Mouse (Mus musculus): ENCODE results near the gene Ptpn5.
A peak's percentile ranks its signal among the peaks of the same experiment; 100 is the strongest.

Ptpn5 gene

DNA sequence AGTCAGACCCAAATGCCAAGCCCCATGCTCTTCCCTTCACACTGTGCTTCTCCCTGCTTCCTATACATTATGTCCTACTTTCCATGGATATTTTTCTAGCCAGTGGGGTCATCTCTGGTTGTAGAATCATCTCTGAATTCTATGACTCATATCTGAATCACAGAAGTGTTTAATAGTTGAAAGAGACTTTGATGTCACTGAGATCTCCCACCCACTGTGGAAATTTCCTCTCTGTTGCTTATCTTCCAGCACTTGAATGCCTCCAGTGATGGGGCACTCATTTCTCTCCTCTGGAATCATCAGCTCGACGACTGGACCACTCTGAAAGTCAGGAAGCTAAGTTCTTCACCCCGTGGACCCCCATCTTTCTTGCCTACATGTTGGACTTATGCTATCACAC lies 22.4 kb downstream of the Ptpn5 start:
- DNase-seq (ENCODE audit: low spot score in 2 of 2), result no peak

DNA sequence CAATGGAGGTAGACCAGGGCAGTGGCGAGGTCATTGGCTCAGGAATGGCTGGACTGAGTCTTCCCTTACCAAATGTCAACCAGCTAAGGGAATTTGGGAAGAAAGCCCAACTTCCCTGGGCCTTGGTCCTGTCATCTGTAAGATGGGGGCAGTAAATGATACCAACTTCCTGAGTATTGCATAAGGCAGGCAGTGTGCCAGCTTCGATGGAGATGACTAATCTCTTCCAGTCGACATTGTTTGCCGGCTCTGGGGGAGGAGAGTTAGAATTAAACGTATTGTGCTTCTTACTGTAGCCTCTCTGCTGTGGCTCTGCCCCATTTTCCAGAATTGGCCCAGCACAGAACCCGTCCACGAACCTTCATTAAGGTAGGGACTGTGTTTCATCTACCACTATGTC lies 23.0 kb downstream of the Ptpn5 start:
- DNase-seq (ENCODE audit: low spot score in 2 of 2), result no peak

DNA sequence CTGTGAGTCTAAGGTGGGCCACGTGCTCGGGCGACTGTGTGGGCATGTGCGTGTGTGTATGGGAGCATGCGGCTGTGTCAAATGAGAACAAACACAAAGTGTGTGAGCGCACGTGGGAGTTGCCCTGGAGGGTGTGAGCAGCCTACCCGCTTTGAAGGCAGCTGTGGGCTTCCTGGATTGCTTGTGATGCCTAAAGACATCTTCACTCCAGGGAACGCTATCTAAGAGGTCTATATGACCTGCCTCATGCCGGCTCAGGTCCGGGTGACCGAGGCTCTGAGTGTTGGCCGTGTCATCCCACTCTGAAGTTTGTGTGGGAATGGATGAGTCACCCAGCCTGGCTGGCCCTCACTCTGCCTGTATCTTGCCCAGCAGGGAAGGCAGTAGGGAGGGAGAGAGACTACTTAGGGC lies 24.7 kb downstream of the Ptpn5 start:
- no peak for DNase-seq (ENCODE audit: low spot score in 2 of 2)

DNA sequence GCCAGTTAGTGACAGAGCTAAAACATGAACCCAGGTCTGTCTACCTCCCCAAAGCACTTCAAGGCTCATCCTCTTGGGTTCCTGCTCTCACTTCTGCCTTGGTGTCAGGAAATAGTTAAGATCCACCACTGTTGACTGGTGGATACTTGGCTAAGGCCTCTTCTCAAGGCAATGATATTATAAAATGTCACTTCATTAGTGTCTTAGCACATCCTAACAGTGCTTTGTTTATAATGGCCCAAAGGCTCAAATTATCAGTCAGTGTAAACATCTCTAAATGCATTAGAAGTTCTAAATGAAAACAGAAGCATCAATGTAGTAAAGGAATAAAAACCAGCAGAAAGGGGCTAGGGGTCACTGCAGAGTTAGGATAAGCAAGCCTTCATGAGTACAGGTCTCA lies 26.5 kb downstream of the Ptpn5 start:
- DNase-seq (ENCODE audit: low spot score in 2 of 2), result no peak

DNA sequence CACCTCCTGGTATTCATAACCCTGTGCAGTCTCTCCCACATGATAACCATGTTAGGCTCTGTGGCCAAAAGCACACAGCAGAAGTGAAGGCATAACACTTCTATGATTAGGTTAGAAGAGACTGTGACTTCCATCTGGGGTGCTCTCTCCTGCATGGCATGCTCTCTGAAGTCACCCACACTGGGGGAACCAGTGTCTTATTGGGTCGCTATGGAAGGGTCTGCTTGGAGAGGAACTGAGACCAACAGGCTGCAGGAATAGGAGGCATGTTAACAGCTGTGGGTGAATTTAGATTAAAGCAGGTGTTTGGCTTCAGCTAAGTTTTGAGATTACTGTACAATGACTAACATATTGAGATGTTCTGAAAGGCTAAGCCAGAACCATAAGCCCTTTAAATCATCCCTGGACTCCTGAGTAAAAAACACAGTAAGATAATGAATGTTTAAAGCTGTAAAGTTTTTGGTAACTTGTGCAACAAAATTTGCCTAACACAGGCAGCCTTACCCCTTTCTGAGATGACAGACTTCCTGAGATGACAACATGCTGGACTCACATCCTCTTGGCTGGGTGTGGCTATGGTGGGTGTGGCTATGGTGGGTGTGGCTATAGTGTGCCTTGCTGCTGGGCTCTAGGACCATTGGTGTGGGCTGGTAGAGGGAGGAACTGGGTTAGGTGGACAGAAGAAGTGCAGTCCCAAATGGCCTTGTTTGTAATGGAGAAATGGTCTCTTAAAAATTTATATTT lies 29.6 kb downstream of the Ptpn5 start:
- DNase-seq (ENCODE audit: low spot score in 2 of 2), result no peak

DNA sequence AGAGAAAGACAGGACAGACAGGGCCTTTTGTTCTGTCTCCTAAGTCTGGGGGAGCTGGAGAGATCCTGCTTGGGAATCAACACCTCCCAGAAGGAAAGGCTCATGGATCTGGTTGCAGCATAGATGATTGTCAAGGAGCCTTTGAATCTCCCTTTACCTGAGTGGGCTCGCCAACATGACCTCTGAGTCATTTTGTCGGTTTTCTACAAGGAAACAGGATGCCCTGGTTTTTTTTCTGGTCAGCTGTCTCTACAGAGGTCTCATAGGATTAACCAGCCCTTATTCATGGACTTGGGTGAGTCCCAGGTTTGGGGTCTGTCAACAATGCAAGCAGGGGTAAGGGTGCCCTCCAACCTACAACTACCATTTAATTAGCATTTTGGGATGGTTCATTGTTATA lies 30.5 kb downstream of the Ptpn5 start:
- DNase-seq (ENCODE audit: low spot score in 2 of 2), result no peak

DNA sequence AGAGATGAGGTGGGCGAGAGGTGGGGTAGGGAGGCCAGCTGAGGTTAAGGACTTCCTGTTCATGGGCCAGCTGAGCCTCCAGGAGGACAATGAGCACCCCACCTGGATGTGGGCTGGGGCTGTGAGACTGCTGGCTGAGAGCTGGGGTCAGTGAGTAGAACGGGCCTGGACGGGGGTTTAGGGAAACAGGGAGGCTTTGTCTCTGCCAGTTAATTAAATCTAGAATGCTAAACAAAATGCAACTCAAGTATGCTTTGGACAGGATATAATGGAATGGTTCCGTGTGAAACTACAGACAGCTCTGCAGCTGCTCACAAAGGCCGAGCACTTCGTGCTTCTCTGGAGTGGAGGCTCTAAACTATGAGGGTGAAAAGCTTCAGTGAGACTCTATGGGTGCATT lies 32.9 kb downstream of the Ptpn5 start:
- no peak for DNase-seq (ENCODE audit: low spot score in 2 of 2)

DNA sequence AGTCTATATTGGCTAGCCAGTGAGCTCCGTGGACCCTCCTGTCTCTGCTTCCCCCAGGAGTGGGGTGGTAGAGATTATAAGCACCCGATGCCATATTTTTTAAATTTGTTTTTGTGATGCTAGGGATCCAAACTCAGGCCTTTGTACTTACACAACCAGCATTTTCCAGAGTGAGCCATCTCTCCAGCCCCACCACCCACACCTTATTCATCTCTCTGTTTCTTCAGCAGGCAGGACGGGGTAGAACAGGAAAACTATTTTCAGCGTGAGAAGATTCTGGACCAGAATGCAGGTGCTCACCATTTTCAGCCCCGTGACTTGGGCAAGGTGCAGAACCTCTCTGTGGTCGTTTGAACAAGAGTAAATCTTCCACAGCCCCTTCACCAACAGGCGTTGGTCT lies 34.2 kb downstream of the Ptpn5 start:
- DNase-seq (ENCODE audit: low spot score in 2 of 2), result no peak

DNA sequence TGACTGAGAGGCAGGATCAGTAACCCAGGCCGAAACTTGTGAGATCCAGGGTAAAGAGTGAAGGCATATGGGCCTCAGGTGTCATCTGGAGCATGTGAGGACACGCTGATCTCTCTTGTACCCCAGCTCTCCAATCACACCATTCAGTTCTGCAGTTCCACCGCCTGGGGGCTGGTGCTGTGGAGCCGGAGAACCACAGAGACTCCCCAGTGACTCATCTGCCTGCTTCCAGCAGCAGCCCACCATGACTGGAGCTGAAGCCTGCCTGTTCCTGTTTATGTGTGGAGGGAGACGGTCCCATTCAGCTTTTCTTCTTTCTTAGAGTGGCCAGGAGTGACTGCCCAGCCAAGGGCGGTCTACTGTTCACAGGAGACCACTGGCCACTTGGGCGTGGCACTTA lies 35.4 kb downstream of the Ptpn5 start:
- no peak for DNase-seq (ENCODE audit: low spot score in 2 of 2)

DNA sequence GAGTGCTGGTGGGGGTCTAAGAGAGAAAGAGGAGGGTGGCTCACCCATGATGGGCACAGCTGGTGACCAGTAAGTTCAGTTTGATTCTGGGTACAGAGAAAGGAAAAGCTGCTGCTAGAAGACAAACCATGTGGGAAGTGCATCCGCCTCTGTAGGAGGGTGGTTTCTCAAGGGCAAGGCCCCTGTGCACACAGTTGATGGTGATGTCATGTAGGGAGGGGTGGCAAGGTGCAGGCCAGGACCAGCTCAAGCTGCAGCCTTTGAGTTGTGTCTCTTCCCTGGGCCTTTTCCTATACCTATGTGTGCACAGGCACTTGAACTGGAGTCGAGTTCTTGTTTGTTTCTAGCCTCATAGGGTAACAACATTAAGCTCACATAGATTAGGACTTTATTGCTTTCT lies 38.5 kb downstream of the Ptpn5 start:
- DNase-seq (ENCODE audit: low spot score in 2 of 2), result no peak

DNA sequence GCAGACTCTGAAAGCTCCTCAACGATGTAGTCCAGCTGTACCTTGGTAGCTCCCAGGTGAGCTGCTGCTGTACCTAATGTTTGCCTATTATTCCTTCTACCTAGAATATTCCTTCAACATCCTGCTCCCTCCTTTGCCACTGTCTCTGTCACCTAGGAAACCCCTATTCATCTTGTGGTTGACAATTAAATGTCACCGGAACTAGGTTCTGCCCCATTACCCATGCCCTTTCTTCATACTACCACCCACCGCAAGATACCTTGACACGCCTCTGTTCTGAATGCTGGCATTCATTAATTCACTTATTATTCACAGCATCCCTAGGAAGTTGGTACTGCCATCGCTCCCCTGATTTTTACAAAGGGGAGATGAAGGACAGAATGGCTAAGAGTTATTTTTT lies 39.5 kb downstream of the Ptpn5 start:
- DNase-seq (ENCODE audit: low spot score in 2 of 2), result no peak

DNA sequence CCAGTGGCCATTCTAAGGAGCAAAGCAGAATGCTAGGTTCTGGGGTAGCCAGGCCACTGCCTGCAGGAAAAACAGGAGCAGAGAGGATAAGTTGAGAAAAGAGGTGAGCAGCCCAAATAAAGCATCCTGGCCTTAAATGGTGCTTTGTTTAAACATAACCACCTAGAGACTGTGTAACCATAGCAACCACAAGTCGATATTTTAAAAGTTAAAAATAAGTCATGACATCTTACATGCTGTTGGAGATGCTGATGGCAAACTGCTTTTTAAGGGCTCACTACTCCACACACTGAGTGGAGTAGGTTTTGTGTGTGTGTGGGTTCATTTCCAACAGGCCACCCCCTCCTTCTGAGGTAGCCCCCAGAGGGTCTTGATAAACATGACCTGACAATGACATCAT lies 48.4 kb downstream of the Ptpn5 start:
- no peak for DNase-seq (ENCODE audit: low spot score in 2 of 2)

DNA sequence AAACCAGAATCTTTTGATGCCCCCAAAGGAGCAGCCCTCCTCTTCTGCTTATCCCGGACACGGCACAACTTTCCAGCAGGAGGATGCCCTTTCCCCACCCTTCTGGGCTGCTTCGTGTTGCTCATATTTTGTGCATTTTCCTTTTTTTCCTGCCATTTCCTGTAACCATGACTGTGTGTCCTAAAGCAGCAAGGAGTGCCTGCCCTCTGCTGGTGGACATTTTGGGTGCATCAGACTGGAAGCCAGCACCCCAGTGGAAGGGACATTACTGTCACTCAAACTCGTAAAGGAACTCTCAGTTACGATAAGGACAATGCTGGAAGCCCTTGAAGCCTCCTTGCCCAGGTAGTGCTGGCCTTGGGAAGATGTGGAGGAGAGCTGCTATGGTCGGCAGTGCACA lies 52.2 kb downstream of the Ptpn5 start:
- DNase-seq (ENCODE audit: low spot score in 2 of 2), result peak; percentile 53 to 67

DNA sequence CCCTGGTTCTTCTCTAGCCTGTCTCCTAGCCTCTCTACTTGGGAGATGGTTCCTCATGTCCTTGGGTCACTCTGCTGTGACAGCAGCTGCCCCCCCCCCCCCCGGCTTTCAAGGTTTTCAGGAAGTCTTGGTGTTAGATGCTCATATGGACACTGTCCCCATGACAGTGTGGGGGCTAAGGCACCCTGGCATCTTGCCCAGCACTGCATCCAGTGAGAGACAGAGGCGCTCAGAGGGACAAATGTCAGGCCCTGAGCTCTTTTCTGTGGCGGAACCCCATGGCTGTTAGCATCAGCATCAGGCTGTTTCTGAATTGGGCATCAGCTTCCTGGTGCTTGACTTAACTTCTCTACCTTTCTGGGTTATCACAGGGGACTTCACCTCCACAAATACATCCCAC lies 52.6 kb downstream of the Ptpn5 start:
- no peak for DNase-seq (ENCODE audit: low spot score in 2 of 2)

DNA sequence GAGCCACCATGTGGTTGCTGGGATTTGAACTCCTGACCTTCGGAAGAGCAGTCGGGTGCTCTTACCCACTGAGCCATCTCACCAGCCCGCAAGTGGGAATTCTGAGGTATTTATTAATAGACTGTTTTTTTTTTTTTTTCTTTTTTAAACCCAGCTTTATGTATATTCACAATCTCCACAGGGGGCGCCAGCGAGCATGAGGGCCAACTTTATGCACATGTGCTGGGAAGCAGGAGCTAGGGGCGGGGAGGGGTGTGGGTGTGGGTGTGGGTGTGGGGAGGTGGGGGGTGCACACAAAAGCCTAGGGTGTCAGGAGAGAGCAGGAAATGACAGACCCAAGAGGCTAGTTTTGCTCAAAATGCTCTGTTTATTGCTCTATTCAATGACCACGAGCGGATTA lies 56.0 kb downstream of the Ptpn5 start:
- DNase-seq (ENCODE audit: low spot score in 2 of 2), result no peak

DNA sequence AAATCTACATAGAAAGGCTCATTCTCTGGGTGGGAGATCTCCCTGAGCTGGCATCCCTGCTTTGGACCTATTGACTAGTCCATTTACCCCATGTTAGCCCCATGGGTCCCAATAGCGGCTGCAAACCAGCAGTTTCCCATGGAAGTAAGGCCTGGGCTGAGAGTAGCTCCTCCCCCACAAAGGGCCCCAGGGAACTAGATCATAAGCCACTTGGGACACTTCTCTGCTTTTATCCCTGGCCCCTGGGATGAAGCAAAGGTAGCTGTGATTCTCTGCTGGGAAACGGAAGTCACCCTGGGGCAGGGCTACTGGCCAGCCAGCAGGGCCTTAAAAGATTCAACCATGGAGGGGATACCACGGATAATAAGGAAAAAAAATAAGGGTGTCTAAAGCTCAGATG lies 56.8 kb downstream of the Ptpn5 start:
- no peak for DNase-seq (ENCODE audit: low spot score in 2 of 2)

DNA sequence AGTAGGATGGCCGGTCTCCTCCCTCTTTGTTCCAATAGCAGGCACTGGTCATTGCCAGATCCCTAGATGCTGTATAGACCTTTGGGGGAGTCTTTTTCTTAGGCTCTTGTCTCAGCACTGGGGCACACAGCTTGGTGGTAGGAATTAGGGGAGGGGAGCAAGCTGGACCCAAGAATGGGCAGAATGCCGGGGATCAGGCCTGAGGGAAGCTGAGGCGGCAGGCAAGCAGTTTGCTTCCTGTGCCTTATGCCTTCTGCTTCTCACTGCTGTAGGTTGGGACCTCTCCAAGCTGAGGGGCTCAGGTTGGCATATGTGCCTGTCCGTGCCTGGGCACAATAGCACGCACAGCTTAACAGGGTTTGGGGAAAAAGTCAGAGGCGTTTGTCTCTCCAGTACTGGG lies 57.3 kb downstream of the Ptpn5 start:
- no peak for DNase-seq (ENCODE audit: low spot score in 2 of 2)

DNA sequence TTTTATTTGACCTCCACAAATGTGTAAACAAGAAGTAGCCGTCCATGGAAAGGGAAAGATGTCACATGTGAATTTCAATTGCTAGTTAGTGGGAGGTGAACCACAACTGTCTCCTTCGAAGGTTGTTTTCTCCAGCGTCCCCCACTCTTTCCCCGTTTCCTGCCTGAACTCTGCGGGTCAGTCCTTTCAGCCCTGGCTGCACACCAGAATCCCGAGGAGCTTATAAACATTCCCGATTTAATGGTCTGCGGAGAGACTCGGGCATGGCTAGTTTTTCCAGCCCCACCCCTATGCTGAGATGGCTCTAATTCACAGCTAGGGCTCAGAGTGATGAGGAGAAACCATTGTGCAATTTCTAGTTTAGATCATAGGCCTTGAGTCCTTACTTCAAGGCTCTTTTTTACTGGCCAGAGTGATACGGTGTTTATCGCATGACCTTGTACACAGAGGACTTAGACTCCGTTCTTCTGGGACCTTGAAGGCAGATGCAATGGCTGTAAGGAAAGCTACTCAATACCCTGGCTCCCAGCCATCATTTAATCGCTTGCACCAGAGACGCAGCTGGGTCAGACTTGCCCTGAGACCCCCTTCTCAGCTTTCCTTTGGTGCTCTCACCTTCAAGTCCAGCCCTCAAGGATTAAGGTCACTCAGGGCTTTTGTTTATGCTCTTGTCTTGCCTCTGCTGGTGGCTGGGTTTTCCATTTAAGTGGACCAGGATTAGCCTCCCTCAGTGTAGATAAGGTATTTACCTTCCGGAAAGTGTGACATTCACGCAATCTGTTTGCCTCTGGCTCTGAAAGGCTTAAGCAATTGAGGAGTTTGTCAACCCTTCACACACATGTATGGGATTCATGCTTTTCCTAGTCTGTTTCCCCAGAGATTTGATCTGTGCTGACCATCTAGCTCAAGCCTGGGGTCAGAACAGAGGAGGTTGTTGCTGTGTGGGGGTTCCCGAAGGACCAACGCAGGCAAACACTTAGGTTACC lies 59.7 kb downstream of the Ptpn5 start:
- DNase-seq (ENCODE audit: low spot score in 2 of 2), result peak in 1 of 2 experiments; percentile 43

DNA sequence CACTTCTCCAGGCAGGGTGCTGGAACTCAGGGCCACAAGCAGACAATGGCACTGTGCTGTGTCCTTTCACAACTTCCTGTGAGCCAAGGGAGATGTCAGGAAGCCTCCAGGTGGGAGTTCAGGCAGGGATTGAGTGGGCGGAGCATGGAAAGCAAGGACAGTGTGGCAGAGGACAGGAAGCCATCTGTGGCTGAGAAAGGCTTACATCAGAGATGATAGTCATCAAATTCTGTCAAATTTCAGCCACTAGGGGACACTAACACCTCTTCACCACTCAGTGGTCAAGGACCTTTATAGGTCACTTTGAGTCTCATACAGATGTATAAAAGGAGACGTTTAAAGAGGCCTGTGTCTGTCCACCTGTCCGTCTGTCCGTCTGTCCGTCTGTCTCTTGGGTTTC lies 60.9 kb downstream of the Ptpn5 start:
- no peak for DNase-seq (ENCODE audit: low spot score in 2 of 2)

DNA sequence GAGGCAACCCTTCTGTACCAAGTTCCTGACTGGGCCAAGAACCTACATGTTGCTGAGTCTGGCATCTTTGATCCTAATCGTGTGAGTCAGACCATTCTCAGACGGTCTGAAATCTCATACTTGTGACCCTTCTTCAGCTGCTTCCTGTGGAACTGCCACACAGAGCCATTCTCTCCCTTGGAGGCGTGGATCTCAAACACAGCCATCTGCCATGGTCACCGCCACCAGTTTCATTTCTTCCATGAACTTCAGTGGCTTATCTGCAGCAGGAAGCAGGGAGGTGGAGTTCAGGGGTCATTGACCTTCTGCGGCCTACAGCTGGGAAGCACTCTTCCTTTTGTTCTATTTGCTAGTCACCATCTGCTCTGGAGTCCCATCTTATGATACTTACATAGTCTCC lies 65.6 kb downstream of the Ptpn5 start:
- DNase-seq (ENCODE audit: low spot score in 2 of 2), result no peak

DNA sequence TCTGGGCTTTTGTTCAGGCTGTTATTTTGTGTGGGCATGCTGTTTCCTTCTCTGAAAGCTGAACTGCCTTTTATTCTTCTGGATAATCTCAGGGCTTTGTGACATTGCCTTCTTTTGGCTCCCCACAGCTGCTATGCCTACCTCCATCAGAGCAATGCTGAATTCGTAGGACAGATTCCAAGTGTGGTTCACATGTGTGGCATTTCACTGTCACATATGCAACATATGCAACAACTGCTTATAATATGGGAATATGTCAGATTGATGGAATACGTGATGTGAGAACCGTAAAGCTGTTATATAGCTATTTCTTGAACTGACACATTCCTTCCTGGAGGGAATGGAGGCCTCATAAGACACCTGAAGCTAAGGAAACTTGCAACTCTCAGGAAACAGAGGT lies 66.5 kb downstream of the Ptpn5 start:
- no peak for DNase-seq (ENCODE audit: low spot score in 2 of 2)

DNA sequence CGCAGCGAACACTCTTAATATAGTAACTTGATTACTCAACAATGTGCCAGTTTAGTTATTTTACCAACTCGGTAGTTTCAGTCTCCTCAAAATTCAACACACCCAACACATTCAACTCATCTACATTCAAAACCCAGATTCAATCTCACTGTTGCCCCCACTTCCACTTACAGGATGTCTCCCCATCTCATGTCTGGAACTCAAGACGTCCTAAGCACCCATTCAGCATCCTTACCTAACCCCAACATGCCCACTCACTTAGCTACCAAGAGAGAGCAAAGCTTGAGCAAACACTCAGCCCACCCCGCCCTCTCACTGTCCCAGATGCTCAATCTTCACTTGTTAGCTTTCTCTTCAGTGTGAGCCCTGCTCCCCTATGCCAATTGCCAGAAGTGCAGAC lies 71.9 kb downstream of the Ptpn5 start:
- no peak for DNase-seq (ENCODE audit: low spot score in 2 of 2)

DNA sequence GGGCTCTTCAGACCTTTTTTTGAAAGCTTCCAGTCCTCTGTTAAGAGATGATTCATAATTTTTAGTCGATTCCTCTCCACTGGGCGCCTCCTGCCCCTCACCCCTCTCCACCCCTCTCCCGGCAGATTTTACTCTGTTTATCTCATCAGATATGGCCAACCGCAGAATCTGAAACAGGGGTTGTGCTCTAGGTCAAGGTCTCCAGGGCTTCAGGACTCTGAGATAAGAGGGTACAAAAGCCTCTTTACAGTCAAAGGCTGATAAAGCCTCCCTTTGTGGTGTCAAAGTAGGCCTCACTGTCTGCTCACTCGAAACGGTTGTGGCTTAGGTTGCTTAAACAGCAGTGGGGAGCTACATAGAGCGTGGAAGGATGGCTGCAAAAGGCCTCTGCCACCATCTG lies 74.1 kb downstream of the Ptpn5 start:
- no peak for DNase-seq (ENCODE audit: low spot score in 2 of 2)

Measured in urinary bladder, postnatal 36 days (tissue).